13 mouse cellular contexts compared by ENCODE assay signal in the genomic region with DNA sequence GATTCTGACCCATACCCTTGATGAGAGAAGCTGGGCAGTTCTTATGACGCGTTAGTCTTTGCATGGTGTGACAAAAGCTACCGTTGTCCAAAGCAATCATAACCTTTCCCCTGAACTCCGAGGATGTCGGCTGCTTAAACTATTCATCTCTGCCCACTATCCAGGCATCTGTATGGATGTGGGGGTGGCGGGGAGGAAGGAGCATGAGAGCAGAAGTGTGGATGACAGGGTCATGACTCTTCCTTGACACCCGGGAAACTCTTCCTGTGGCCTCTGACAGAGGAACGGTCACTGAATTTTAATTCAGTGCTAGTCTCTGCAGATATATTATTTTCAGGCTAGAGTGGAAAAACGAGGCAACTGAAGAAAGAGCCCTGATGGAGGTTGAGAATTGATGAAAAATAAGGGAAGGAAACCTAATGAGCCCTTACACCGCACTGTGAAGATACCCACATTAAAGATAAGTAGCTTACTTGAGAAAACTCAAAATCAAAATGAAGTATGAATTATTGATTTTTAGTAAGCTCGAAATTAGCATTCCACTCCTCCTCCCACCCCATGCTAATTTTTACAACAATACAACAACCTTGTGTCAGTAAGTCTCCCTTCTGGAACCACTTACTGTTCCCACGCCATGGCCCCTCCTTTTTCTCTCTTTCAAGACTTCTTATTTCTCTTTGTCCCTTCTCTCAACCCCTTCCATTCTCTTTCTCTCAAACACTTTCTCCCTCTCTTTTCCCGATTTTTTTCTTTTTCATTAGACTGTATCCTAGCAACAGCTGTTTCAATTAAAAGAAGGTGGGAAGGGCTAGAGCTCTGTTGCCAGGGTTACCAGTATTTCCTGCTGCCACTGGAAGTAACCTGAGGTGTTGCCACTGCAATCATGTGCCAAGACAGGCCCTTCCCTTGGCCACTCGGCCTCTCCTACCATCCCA.
A peak's percentile ranks its signal among the peaks of the same experiment; 100 is the strongest.
DNase-seq lines count a peak whose midpoint lies in the region; ATAC-seq lines count a peak whose summit lies in the region.
"Had no signal": no experiment of that assay in that cellular context is flagged by ENCODE, and none has a peak within 500 bp of the region (broad histone marks: within the 10 kb centered on the region; RNA-seq: fewer than 3 reads in every experiment).

No protein-coding gene starts in this region.

- no peak overlapping the region for H3K9ac ChIP-seq in forebrain, embryonic 16.5 days (replicated peaks; ENCODE audit: low read depth, low read length)
- H3K9ac ChIP-seq in neural tube, embryonic 14.5 days (replicated peaks; ENCODE audit: low read depth, low read length): no peak overlapping the region
- H3K9ac ChIP-seq: lung, embryonic 14.5 days had no signal

- H3K9me3 ChIP-seq in forebrain, embryonic 16.5 days (ENCODE audit: control insufficient read depth, low read length): no peaks in the 10 kb centered on the region
- no peaks in the 10 kb centered on the region for H3K9me3 ChIP-seq in neural tube, embryonic 14.5 days (ENCODE audit: control insufficient read depth, low read length)

- no peak overlapping the region for H3K4me3 ChIP-seq in forebrain, embryonic 16.5 days (replicated peaks; ENCODE audit: low read length)
- no peak overlapping the region for H3K4me3 ChIP-seq in neural tube, embryonic 14.5 days (ENCODE audit: low read depth, low read length)

- H3K27me3 ChIP-seq in forebrain, embryonic 16.5 days (replicated peaks; ENCODE audit: control insufficient read depth, insufficient read depth, low read length): no peaks in the 10 kb centered on the region
- no peaks in the 10 kb centered on the region for H3K27me3 ChIP-seq in neural tube, embryonic 14.5 days (ENCODE audit: control insufficient read depth, insufficient read depth, low read length)

- H3K4me1 ChIP-seq in forebrain, embryonic 16.5 days (replicated peaks; ENCODE audit: control insufficient read depth, insufficient read depth, low read length): peaks cover 8% of the 10 kb centered on the region; the same call in 1 of the 2 replicates
- H3K4me1 ChIP-seq in neural tube, embryonic 14.5 days (ENCODE audit: control insufficient read depth, insufficient read depth, low read length): peaks cover 8% of the 10 kb centered on the region; the same call in 1 of the 2 replicates

- peak; percentile 86 for ATAC-seq in forebrain, embryonic 16.5 days
- ATAC-seq in neural tube, embryonic 14.5 days (ENCODE audit: low read depth): peak; percentile 92

- peak; percentile 11 for DNase-seq in retina, postnatal 1 day
- no peak for DNase-seq in retina, embryonic 14.5 days (ENCODE audit: low spot score)
- peak; percentile 34 for DNase-seq in mesoderm, embryonic 11.5 days (ENCODE audit: low read depth, low spot score)
- no peak for DNase-seq in cerebellum, postnatal 14 days
- DNase-seq in adrenal gland, postnatal 36 days: no peak
- no peak for DNase-seq in kidney, adult 18-20 months
- DNase-seq: heart, postnatal 10 days; lung, embryonic 14.5 days; right cerebral cortex, adult 18-20 months; thymus, postnatal 4 days had no signal

- WGBS in forebrain, embryonic 16.5 days: 40% methylated on average over 14 of the region's 14 CpGs
- 21% methylated on average over 14 of the region's 14 CpGs for WGBS in neural tube, embryonic 14.5 days

- H3K36me3 ChIP-seq in forebrain, embryonic 16.5 days (ENCODE audit: control insufficient read depth, insufficient read depth): no peaks in the 10 kb centered on the region
- H3K36me3 ChIP-seq in neural tube, embryonic 14.5 days (ENCODE audit: control insufficient read depth, insufficient read depth, low read length): no peaks in the 10 kb centered on the region

- no peak overlapping the region; the same call in 1 of the 2 replicates for H3K27ac ChIP-seq in forebrain, embryonic 16.5 days (ENCODE audit: low read length)
- H3K27ac ChIP-seq in neural tube, embryonic 14.5 days (ENCODE audit: low read depth, low read length): no peak overlapping the region
- H3K27ac ChIP-seq: kidney, postnatal 0 days had no signal

- no peak overlapping the region for H3K4me2 ChIP-seq in forebrain, embryonic 16.5 days (ENCODE audit: low read length)
- H3K4me2 ChIP-seq in neural tube, embryonic 14.5 days (ENCODE audit: low read depth, low read length): peak overlapping the region; percentile 11; the same call in 1 of the 2 replicates
- H3K4me2 ChIP-seq: lung, embryonic 14.5 days had no signal

Comparison
In these comparisons a context has a peak if more than half of its experiments do, and no peak if none do; other contexts are left out.
1. DNase-seq: peak in retina, postnatal 1 day (single experiment) and mesoderm, embryonic 11.5 days (single experiment); none in retina, embryonic 14.5 days (single experiment), cerebellum, postnatal 14 days (0 of 2), adrenal gland, postnatal 36 days (0 of 2) and kidney, adult 18-20 months (single experiment).